Mouse (Mus musculus) frontal cortex, postnatal 36 days (tissue): ENCODE data around the gene Gm36176.
"Not testable (repeated sequence)": the region's sequence is repeated elsewhere in the genome, so short reads cannot be mapped to it uniquely, and the experiment has no call there.

ENCODE experiments used
- DNase-seq, 2 experiments: peaks; one replicate each; pipeline ENCODE4 v3.0.0; 2022; ENCODE audit warnings: low spot score in 2 of 2

Gene Gm36176

DNA sequence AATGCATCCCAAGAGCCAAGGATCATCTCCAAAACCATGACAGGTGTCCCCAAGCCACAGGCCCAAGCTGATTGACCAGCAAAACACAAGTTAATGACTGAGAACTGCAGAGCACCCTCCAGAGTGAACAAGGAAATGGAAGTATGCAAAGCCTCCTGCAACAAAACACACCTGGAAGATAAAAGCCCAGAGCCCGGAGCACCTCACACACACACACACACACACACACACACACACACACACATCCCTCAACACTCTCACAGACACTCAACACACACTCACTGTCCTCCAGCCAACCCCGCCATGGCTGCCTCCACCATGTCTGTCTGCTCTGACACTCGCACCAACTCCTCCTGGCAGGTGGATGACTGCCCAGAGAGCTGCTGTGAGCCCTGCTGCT, at the start of gene Gm36176:
TSS of gene Gm36176 (plus strand) at position 301 of the 400 bp plus-strand sequence.
- DNase-seq: no peak

DNA sequence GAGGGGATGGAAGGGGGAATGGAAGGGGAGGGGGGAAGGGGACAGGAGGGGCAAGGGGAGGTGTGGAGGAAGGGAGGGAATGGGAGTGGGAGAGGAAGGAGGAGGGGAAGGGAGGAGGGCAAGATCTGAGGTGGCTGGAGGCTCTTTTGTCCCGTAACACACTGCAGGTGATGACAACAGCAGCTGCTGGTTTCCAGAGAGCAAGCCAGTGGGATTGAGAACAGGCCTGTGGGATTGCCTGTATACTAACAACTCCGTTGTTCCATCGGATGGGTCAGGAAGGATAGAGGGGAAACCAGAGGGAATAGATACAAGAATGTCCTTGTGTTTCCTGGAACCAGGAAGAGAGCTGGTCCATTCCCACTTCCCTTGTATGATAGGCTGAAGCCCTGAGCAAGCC, 48.9 kb upstream of the Gm36176 start:
- no peak for DNase-seq

DNA sequence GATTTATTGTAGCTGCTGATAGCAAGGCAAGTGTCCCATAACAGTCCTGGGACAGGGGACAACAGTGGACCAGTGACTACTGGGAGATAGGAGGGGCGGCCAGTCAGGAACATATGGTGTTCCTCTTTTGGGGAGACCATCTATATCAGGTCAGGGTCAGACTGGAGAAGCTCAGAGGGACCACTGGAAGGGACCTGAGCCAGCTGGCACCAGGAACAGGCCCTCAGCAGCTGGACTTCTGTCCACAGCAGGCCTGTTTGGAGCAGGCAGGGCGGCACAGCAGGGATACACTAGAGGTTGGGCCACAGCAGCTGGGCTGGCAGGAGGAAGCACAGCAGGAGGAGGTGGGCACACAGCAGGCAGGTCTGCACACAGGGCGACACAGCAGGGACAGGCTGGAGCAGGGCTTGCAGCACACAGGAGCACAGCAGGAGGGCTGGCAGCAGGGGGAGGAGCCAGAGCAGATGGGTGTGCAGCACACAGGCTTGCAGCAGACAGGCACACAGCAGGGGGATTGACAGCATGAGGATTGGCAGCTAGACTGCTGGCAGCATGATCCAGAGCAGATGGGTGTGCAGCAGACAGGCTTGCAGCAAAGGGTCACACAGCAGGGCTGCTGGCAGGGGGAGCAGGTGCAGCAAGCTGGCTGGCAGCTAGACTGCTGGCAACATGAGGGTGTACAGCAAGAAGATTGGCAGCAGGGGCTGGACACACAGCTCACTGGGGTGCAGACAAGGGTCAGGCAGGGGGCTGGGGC, 48.3 kb upstream of the Gm36176 start:
- DNase-seq: not testable (repeated sequence)

GRCm38 (mm10) chr10:77798921-77799508, 47.6 kb upstream of the Gm36176 start, which contains the start of gene Gm19668:
Gm19668 (minus strand) TSS chr10:77799133.
- no peak for DNase-seq

- DNase-seq: no peak
Observed at GRCm38 (mm10) chr10:77804095-77804494, 42.5 kb upstream of the Gm36176 start.

GRCm38 (mm10) chr10:77811743-77812142, 34.9 kb upstream of the Gm36176 start, which contains the start of gene Gm9507:
Gm9507 (minus strand) TSS chr10:77811843.
- DNase-seq: no peak

- no peak for DNase-seq
Observed at GRCm38 (mm10) chr10:77814382-77814781, 32.2 kb upstream of the Gm36176 start, which contains the start of gene Gm2696. Gm2696 (plus strand) TSS chr10:77814682.

DNA sequence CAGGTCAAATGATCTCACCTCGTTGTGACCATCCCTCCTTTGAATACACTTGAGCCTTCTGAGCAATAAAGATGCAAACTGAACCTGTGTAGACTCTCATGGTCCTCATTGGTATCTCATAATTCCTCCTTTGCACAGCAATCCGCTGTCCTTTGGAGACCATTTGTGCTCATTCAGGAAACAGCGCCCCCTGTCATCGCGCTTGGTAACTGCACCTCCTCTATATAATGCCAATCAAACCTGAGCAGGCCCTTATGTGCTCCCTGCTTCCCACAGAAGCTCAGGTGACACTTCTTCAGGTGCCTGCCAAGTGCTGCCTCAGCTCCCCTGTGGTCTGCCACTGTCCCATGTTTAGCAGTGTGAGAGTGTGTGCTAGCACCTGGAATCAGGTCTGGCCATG, 31.1 kb upstream of the Gm36176 start:
- no peak for DNase-seq

DNA sequence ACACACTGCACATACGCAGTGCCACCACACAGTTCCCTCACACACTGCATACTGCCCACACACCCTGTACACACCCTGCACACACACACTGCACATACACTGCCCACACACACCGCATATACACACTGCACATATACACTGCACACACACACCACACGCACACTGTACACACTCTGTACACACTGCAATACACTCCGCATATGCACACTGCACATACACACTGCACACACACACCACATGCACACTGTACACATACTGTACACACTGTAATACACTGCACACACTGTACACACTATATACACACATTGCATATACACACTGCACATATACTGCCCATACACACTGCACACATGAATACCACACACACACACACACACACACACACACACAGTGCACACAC, 28.1 kb upstream of the Gm36176 start:
- no peak for DNase-seq

- DNase-seq: no peak
Observed at GRCm38 (mm10) chr10:77819203-77819602, 27.4 kb upstream of the Gm36176 start.

DNA sequence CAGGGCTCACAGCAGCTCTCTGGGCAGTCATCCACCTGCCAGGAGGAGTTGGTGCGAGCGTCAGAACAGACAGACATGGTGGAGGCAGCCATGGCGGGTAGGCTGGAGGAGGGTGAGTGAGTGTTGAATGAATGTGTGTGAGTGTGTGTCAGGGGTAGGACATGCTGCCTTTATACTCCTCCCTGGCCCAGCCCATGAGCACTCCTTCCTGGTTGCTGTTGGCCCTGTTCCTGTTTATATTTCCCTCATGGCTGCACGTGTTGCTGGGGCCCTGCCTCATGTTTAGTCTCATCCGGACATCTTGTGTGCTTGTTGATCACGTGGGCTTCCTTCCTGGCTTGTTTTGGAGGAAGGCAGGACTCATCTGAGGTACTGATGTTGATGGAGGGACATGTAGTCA, 19.7 kb upstream of the Gm36176 start, which contains the start of gene Krtap10-4:
TSS of gene Krtap10-4 (minus strand) at position 145 of the 400 bp plus-strand sequence.
- DNase-seq: no peak

DNA sequence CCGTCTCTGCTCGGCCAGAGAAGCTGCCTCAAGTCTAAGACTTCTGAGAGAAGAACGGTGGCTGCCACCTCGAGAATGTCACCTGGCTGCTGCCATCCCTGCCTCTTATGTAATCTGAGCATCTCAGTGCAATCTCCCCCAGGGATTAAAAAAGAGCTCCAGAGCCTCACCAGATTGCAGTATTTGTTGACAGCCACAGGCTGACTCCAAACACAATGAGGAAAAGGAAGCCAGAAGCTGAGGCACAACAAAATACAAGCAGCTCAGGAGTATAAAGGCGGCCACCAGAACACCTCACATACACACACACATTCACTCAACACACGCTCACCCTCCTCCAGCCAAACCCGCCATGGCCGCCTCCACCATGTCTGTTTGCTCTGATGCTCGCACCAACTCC, 11.0 kb upstream of the Gm36176 start, which contains the start of gene Krtap10-10:
TSS of gene Krtap10-10 (plus strand) at position 301 of the 400 bp plus-strand sequence.
- peak; percentile 15 to 31 for DNase-seq

- no peak for DNase-seq
Observed at GRCm38 (mm10) chr10:77839006-77839405, 7.6 kb upstream of the Gm36176 start.

- DNase-seq: no peak
Observed at GRCm38 (mm10) chr10:77846961-77847360, 358 bp downstream of the Gm36176 start.

DNA sequence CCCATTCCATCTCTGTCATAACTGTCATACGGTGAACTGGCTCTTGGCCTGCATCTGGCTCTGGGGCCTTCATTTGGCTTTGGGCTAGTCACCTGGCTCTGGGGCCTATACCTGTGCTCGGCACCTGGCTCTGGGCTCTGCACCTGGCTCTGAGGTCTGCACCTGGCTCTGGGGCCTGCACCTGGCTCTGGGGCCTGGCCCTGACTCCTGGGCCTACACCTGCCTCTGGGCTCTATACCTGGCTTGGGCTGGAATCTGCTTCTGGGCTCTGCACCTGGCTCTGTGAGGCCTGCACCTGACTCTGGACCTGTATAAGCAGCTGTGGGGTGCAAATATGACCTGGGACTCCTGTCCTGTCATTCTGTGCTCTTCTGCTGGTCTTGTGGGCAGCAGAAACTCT, 935 bp downstream of the Gm36176 start:
- no peak for DNase-seq

DNA sequence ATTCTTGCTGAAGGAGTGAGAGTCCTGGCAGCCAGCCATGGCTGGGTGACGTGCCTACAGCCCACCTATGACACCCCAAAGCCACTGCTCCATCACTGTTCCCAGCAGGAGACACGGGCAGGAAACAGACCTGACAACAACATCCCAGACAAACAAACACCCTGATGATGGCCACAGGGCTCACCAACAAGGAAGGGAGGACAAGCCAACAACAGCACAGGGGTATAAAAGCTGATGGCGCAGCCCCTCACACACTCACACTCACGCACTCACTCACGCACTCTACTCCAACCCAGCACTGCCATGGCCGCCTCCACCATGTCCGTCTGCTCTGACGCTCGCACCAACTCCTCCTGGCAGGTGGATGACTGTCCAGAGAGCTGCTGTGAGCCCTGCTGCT, 6.0 kb downstream of the Gm36176 start, which contains the start of gene Gm10318:
TSS of gene Gm10318 (plus strand) at position 301 of the 400 bp plus-strand sequence.
- no peak for DNase-seq

- DNase-seq: no peak
Observed at GRCm38 (mm10) chr10:77861675-77862074, 15.1 kb downstream of the Gm36176 start, which contains the start of gene Gm3285. Gm3285 (plus strand) TSS chr10:77861975.

GRCm38 (mm10) chr10:77864067-77864761, 17.6 kb downstream of the Gm36176 start:
- no peak for DNase-seq

GRCm38 (mm10) chr10:77864762-77865143, 18.1 kb downstream of the Gm36176 start:
- DNase-seq: no peak

DNA sequence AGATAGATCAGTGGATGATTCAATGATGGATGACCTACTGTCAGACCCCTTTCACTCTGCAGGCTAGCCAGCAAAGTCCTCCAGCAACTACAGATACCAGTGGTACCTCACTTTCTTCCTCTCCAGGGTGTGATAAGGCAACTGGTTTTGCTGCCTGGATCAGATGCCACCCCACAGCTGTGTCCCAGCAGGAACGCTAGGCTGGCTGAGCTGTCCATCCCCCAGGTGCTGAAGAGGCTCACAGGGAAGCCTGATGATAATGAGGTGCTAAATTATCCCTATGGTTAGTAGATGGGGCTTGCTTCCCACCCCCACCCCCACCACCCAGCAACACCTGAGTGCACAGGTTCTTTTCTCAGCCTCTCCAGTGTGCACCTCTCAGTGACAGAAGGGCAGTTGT, 20.9 kb downstream of the Gm36176 start:
- DNase-seq: no peak

DNA sequence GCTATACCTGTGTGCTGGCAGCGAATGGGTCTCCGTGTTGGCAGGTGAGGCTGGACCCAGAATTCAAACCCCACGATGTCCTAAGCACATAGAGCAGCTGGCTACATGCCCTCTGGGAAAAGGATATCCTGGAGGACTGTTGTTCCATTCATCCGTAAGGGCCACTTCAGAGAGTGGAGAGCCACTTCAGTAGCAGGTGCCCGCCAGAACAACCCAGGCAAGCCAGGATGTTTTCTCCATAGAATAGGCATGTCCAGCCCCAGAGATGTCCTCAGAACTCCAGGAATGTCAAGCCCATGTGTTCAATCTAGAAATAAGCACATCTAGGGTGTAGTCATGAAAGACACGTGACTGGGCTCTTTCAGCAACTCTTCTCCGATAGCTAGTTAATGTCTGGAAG, 23.0 kb downstream of the Gm36176 start:
- no peak for DNase-seq

DNA sequence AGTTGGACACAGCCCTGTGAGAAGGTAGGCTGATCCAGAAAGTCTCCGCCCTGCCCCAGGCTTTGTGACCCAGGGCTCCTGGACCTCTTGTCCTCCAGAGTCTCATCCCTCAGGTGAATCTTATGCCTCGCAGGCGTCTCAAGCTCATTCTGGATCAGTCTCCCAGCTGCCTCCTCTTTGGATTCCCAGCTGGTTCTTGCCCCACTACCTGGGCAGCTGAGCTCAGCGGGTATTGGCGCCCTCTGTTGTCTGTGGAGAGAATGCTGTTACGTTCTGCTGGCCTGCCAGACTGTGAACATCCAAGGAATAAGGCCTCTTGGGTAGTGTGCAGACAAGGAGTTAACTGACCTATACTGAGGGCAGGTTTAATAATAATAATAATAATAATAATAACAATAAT, 32.4 kb downstream of the Gm36176 start:
- DNase-seq: peak; percentile 30 to 48
